Mouse (Mus musculus) left cerebral cortex, adult 11 months (tissue): ENCODE results near the gene Rexo1.
"Not testable (repeated sequence)": the region's sequence is repeated elsewhere in the genome, so short reads cannot be mapped to it uniquely, and the experiment has no call there.

Experiments
- DNase-seq: peaks from one replicate; pipeline ENCODE4 v3.0.0; 2022; ENCODE audit warnings: low spot score

Rexo1 gene

GRCm38 (mm10) chr10:80561116-80561944, at the start of gene Rexo1:
Gene Rexo1, minus strand, starts transcription at chr10:80561560.
- DNase-seq, result peak; percentile 90

GRCm38 (mm10) chr10:80611024-80611423, 49.7 kb upstream of the Rexo1 start:
- no peak for DNase-seq

- no peak for DNase-seq
Measured at GRCm38 (mm10) chr10:80610116-80610785, 48.9 kb upstream of the Rexo1 start.

GRCm38 (mm10) chr10:80609269-80609924, 48.0 kb upstream of the Rexo1 start:
- DNase-seq, result no peak

- DNase-seq, result no peak
Measured at GRCm38 (mm10) chr10:80608435-80608834, 47.1 kb upstream of the Rexo1 start.

GRCm38 (mm10) chr10:80606737-80607350, 45.5 kb upstream of the Rexo1 start:
- DNase-seq, result no peak

- DNase-seq, result no peak
Measured at GRCm38 (mm10) chr10:80606306-80606705, 44.9 kb upstream of the Rexo1 start.

- not testable (repeated sequence) for DNase-seq
Measured at GRCm38 (mm10) chr10:80605721-80606120, 44.4 kb upstream of the Rexo1 start, which contains the start of gene Gm49322. Gene Gm49322, plus strand, starts transcription at chr10:80606021.

- DNase-seq, result no peak
Measured at GRCm38 (mm10) chr10:80604988-80605387, 43.6 kb upstream of the Rexo1 start.

GRCm38 (mm10) chr10:80604001-80604509, 42.7 kb upstream of the Rexo1 start:
- DNase-seq, result no peak

GRCm38 (mm10) chr10:80603364-80603763, 42.0 kb upstream of the Rexo1 start:
- DNase-seq, result no peak

- peak; percentile 93 for DNase-seq
Measured at GRCm38 (mm10) chr10:80602698-80603325, 41.5 kb upstream of the Rexo1 start, which contains the start of the genes Scamp4 and Adat3. Gene Scamp4, plus strand, starts transcription at chr10:80602872. Gene Adat3, plus strand, starts transcription at chr10:80602880.

GRCm38 (mm10) chr10:80596318-80596717, 35.0 kb upstream of the Rexo1 start:
- no peak for DNase-seq

GRCm38 (mm10) chr10:80589879-80590854, 28.8 kb upstream of the Rexo1 start, which contains the start of gene Abhd17a:
Gene Abhd17a, minus strand, starts transcription at chr10:80590341.
- peak; percentile 91 for DNase-seq

GRCm38 (mm10) chr10:80589127-80589878, 27.9 kb upstream of the Rexo1 start:
- no peak for DNase-seq

GRCm38 (mm10) chr10:80587305-80587657, 25.9 kb upstream of the Rexo1 start:
- DNase-seq, result no peak

GRCm38 (mm10) chr10:80586407-80587304, 25.3 kb upstream of the Rexo1 start:
- no peak for DNase-seq

- DNase-seq, result no peak
Measured at GRCm38 (mm10) chr10:80585581-80585980, 24.2 kb upstream of the Rexo1 start.
